Mouse (Mus musculus): ENCODE results near the gene Rad51b. TPM values are rescaled to one million over a fixed set of nuclear protein-coding genes. Genes with fewer than 3 reads are reported as not detected.

Gene Rad51b
- polyA plus RNA-seq, 1 experiment from 2014 or later, result 5.1 TPM

DNA sequence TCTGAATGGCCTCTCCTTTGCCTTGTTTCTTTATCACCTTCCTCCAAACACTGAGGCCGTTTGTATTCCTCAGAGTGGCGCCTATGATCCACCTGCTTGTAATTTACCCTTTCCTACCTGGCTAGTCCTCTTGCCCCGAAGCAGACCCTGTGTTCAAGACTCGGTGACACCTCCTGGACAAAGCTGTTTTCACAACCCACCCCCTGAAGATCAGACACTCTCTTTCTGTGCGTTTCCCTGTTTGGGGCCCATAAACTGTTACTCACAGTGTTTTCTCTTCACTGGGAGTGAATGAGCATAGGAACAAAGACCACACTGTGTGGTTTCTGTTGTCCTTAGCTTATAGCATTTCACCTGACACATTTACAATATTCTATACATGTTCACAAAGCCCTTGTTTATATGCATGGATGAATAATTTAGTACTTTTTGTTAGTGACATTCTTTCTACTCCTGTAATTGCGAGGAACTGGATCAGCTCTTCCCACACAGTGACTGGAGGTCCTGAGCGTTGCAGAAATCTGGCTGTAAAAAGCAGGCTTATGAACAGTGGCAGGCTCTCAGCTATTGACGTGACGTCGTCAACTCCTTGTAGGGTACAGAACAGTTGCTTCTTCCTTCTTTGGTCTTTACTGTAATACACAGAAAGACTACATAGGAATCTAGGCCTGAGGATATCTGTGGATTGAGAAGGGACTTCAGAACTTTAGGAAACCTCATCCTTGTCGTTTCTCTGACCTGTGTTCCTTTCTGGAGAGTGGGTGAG lies 408.6 kb downstream of the Rad51b start:
- POLR2A ChIA-PET, result no interaction called here
- H3K27me3 ChIP-seq, result no peaks in the 10 kb centered on the region
- no peak for DNase-seq (ENCODE audit: low read depth, low spot score)
- ATAC-seq, result no peak
- in situ Hi-C loops (cut with MboI; ENCODE audit: low pct_unique_long_range_greater_than_20kb), result no loop called here
- TF ChIP-seq CTCF (IDR thresholded peaks at IDR 0.05), result no peak
- CTCF ChIA-PET, result interaction anchor here (0.8 to 1.8 kb wide), 2 partner anchors 12 to 347 kb away, joined by 3 to 4 read pairs; no protein-coding TSS in a partner anchor

- no peaks in the 10 kb centered on the region for H3K27me3 ChIP-seq
- ATAC-seq (no peak), DNase-seq (ENCODE audit: low read depth, low spot score) (no peak)
- TF ChIP-seq CTCF (IDR thresholded peaks at IDR 0.05), result no peak
- in situ Hi-C loops (cut with MboI; ENCODE audit: low pct_unique_long_range_greater_than_20kb), result no loop called here
- ChIA-PET POLR2A (no interaction called here), CTCF (no interaction called here)
Observed at GRCm38 (mm10) chr12:79707565-79708422, 410.7 kb downstream of the Rad51b start.

DNA sequence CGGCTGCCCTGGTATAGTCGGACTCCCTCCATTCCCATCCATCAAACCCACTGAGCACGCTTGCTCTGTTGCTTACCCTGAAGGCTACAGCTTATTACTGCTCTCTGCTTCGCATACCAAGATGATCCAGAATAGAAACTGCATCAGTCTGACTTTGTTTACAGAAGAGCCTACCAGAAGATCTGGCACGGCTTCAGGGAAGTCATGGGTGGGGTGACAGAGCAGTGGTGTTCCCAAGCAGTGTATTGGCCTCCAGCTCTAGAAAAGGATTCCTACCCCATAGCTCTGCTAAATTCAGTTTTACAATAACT lies 411.3 kb downstream of the Rad51b start:
- DNase-seq (ENCODE audit: low read depth, low spot score), result no peak
- H3K27me3 ChIP-seq, result no peaks in the 10 kb centered on the region
- no peak for TF ChIP-seq CTCF (IDR thresholded peaks at IDR 0.05)
- in situ Hi-C loops (cut with MboI; ENCODE audit: low pct_unique_long_range_greater_than_20kb), result no loop called here
- CTCF ChIA-PET, result no interaction called here
- no peak for ATAC-seq
- POLR2A ChIA-PET, result no interaction called here

GRCm38 (mm10) chr12:79713286-79713685 lies 416.2 kb downstream of the Rad51b start:
- ChIA-PET CTCF (no interaction called here), POLR2A (no interaction called here)
- no peaks in the 10 kb centered on the region for H3K27me3 ChIP-seq
- ATAC-seq (no peak), DNase-seq (ENCODE audit: low read depth, low spot score) (no peak)
- in situ Hi-C loops (cut with MboI; ENCODE audit: low pct_unique_long_range_greater_than_20kb), result no loop called here
- TF ChIP-seq CTCF (IDR thresholded peaks at IDR 0.05), result no peak

DNA sequence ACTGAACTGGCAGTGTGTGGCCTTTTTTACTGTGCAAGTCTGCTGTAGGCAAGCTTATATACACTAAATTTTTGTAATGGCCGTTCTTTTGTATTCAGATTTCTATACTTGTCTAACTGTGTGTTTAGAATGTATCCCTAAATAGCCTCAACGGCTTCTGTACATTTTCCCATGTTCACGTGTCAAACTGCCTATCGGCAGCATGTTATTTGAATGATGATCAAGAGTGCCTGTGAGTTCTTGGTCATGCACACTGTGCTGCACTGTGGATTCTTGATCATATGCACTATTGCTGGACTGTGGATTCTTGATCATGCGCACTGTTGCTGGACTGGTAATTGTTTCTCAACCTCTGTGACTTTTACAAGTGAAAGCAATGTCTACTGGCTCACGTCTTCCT lies 417.4 kb downstream of the Rad51b start:
- POLR2A ChIA-PET, result no interaction called here
- ATAC-seq (no peak), DNase-seq (ENCODE audit: low read depth, low spot score) (no peak)
- no peak for TF ChIP-seq CTCF (IDR thresholded peaks at IDR 0.05)
- CTCF ChIA-PET, result no interaction called here
- in situ Hi-C loops (cut with MboI; ENCODE audit: low pct_unique_long_range_greater_than_20kb), result no loop called here
- no peaks in the 10 kb centered on the region for H3K27me3 ChIP-seq

DNA sequence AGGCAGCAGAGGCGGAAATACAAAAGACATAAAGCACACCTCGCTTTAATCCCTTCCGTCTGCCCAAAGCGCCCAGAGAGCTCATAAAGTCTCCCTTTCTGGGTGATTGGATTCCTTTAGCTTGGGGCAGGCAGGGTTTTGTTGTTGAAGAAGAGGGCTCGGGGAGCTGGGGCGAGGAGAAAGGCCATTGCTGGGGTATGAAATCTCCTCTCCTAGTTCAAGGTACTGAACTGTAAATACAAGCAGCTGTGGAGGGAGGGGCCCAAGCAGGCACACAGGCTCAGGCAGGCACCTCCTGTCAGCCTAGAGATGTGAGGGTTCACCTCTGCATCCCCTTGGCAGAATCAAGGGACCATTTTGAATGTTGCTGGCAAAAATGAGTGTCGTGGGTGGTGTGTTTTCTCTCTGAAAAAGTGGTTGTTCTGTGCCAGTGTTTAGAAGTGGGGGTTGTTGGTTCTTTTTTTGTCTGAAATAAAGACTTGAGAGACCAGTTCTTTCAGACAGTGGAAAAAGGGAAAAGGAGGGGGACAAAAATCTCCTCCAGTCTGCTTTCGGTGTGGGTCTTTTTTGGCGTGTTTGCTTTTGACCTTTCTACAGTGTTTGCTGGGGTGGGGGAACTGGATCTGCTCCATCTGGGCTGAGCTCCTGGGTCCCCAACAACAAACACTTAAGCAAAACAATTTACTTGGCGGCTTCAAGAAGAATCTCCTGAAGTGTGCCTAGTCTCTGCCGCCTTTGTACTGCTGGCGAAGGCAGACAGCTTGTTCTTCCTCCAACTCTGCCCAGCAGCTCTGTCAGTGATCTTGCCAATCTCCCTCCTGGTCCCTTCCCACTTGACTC lies 418.6 kb downstream of the Rad51b start:
- no peak for ATAC-seq
- no peak for TF ChIP-seq CTCF (IDR thresholded peaks at IDR 0.05)
- POLR2A ChIA-PET, result no interaction called here

DNA sequence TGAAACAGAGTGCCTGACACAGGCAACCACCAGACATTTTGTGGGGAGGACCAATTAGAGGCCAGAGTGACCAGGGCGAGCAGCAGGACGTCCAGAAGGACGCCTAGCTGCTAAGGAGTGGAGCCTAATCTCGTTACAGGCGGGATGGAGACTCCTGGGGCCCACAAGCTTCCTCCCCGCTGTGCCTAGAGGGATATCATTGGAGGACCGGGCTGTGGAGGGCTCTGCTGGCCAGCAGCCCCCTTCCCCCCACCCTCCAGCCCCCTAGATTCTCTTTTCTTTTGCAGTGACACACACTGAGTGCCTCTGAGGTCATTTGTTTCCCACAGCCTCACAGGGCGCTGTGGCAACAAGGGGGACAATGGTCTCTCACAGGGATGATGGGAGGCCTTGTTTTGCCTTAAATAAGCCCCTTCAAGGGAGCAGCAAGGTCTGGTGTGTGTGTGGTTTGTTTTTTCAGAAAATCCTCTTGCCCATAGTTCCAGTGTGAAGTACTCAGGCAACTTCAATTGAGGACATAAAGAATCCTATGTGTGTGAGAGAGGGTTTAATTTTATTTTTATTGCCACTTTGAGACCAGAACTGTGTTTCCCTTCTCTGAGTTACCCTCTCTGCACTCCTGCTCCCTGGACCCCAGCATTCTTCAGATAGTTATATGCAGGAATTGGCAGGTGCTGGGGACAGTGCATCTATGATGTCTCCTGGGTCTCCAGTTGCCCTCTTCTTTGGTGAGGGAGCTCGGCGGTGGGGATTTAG lies 422.2 kb downstream of the Rad51b start:
- CTCF ChIA-PET, result interaction anchor here (0.8 kb wide), 1 partner anchor 9 kb away, joined by 5 read pairs; no protein-coding TSS in a partner anchor
- DNase-seq (ENCODE audit: low read depth, low spot score) (no peak), ATAC-seq (no peak)
- POLR2A ChIA-PET, result no interaction called here
- no peak for TF ChIP-seq CTCF (IDR thresholded peaks at IDR 0.05)
- H3K27me3 ChIP-seq, result no peaks in the 10 kb centered on the region
- in situ Hi-C loops (cut with MboI; ENCODE audit: low pct_unique_long_range_greater_than_20kb), result no loop called here

More for the DNA sequence above, 418.6 kb downstream of the Rad51b start:
- CTCF ChIA-PET, result no interaction called here
- no peaks in the 10 kb centered on the region for H3K27me3 ChIP-seq
- DNase-seq (ENCODE audit: low read depth, low spot score), result no peak
- in situ Hi-C loops (cut with MboI; ENCODE audit: low pct_unique_long_range_greater_than_20kb), result no loop called here

DNA sequence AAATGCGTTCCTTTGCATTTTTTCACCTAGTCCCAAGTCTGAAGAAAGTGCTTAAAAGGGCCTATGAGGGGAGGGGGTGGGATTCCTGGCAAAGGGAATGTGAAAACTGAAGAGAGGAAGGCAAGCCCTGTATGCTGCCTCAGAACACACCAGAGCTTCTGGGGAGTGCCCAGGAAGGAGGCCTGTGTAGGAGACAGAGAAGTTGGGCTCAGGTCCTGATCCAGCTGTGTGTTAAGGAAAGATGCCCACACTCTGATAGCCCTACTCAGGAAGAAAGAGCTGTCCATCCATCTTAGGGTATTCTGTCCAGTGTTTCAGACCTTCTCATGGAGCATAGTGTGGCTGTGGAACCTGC lies 422.7 kb downstream of the Rad51b start:
- H3K27me3 ChIP-seq, result no peaks in the 10 kb centered on the region
- no peak for ATAC-seq
- no peak for TF ChIP-seq CTCF (IDR thresholded peaks at IDR 0.05)
- in situ Hi-C loops (cut with MboI; ENCODE audit: low pct_unique_long_range_greater_than_20kb), result no loop called here
- DNase-seq (ENCODE audit: low read depth, low spot score), result no peak
- ChIA-PET CTCF (interaction anchor here (0.8 kb wide), 1 partner anchor 8 kb away, joined by 5 read pairs; no protein-coding TSS in a partner anchor), POLR2A (no interaction called here)

DNA sequence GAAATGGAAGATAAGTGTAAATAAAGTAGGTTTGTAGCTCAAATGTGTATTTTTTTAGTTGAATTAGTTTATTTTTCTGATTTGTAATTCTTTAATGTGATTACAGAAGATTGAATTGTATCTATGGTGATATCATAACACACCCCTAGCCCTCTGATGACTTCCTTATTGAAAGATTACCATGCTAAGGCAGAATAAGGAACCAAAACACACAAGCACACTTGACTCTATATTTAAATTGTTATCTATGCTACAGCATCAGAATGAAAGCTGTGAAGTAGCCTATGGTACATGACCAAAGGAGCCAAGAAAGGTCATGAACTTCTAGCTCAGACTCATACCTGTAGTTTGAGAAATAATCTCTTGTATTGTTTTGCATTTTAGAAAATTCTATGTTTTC lies 427.8 kb downstream of the Rad51b start:
- ChIA-PET POLR2A (no interaction called here), CTCF (interaction anchor here (1.6 kb wide), 1 partner anchor 33 kb away, joined by 3 read pairs; no protein-coding TSS in a partner anchor)
- TF ChIP-seq CTCF (IDR thresholded peaks at IDR 0.05), result no peak
- ATAC-seq, result no peak
- DNase-seq (ENCODE audit: low read depth, low spot score), result no peak
- no peaks in the 10 kb centered on the region for H3K27me3 ChIP-seq
- in situ Hi-C loops (cut with MboI; ENCODE audit: low pct_unique_long_range_greater_than_20kb), result no loop called here

DNA sequence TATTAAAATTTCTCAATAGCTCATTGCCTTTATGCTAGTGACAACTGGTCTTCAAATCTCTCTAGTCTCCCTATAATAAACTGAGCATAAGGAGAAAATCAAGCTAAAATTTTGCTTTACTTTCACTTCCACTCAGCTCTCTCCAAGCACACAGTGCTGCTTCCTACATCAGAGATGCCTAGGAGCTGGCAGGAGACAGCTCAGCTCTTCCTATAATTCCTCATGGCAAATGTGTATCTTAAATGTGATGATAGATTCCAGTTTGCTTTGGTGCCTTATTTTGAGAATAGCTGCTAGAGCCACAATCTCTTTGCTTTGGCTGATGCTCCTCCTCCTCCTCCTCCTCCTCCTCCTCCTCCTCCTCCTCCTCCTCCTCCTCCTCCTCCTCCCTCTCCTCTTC lies 428.6 kb downstream of the Rad51b start:
- ChIA-PET CTCF (interaction anchor here (1.6 kb wide), 1 partner anchor 34 kb away, joined by 3 read pairs; no protein-coding TSS in a partner anchor), POLR2A (no interaction called here)
- no peak for DNase-seq (ENCODE audit: low read depth, low spot score)
- no peak for TF ChIP-seq CTCF (IDR thresholded peaks at IDR 0.05)
- no peak for ATAC-seq
- in situ Hi-C loops (cut with MboI; ENCODE audit: low pct_unique_long_range_greater_than_20kb), result no loop called here
- no peaks in the 10 kb centered on the region for H3K27me3 ChIP-seq

Data from Patski (cell line).